Mouse (Mus musculus) v-Abl transformed pro-B cells (cell line): ENCODE data around the gene Atp6v0e2.

Experiments used
- in situ Hi-C, 2 experiments: fragments of 400-800 bp; cut with MboI; formaldehyde crosslinking; loops; one replicate each; pipeline ENCODE4 v1.15.1; 2025; ENCODE audit not compliant: unreplicated experiment in 2 of 2

The Atp6v0e2 gene

GRCm38 (mm10) chr6:48568036-48568984 is 30.9 kb downstream of the Atp6v0e2 start:
- in situ Hi-C loops: no loop called here

- in situ Hi-C loops: no loop called here
Observed at GRCm38 (mm10) chr6:48569065-48569807, 31.8 kb downstream of the Atp6v0e2 start.

- in situ Hi-C loops: no loop called here
Observed at GRCm38 (mm10) chr6:48572014-48572413, 34.6 kb downstream of the Atp6v0e2 start.

- in situ Hi-C loops: no loop called here
Observed at GRCm38 (mm10) chr6:48572572-48573061, 35.2 kb downstream of the Atp6v0e2 start, which contains the start of gene Rarres2. Gene Rarres2 (minus strand): TSS chr6:48572789.

GRCm38 (mm10) chr6:48573280-48573679 is 35.9 kb downstream of the Atp6v0e2 start:
- in situ Hi-C loops: no loop called here

- in situ Hi-C loops: no loop called here
Observed at GRCm38 (mm10) chr6:48573981-48574380, 36.6 kb downstream of the Atp6v0e2 start.

- in situ Hi-C loops: no loop called here
Observed at GRCm38 (mm10) chr6:48578736-48579135, 41.3 kb downstream of the Atp6v0e2 start.

- in situ Hi-C loops: no loop called here
Observed at GRCm38 (mm10) chr6:48579215-48579648, 41.8 kb downstream of the Atp6v0e2 start.

GRCm38 (mm10) chr6:48581257-48581656 is 43.8 kb downstream of the Atp6v0e2 start:
- in situ Hi-C loops: loop anchor here (5.0 kb wide), 1 partner anchor 61 kb away; no protein-coding TSS in a partner anchor

- in situ Hi-C loops: loop anchor here (5.0 kb wide), 1 partner anchor 60 kb away; no protein-coding TSS in a partner anchor
Observed at GRCm38 (mm10) chr6:48582037-48582436, 44.6 kb downstream of the Atp6v0e2 start.

- in situ Hi-C loops: no loop called here
Observed at GRCm38 (mm10) chr6:48589194-48589750, 51.9 kb downstream of the Atp6v0e2 start, which contains the start of gene Gm45021. Gene Gm45021 (plus strand): TSS chr6:48589610.
